Mouse (Mus musculus): ENCODE data around the gene Lrrc3c. TPM values are rescaled to one million over a fixed set of nuclear protein-coding genes. Genes with fewer than 3 reads are reported as not detected.

The Lrrc3c gene
- polyA plus RNA-seq, 1 experiment, result not detected

- WGBS, result 59% methylated on average over 13 of the region's 13 CpGs
- H3K4me3 ChIP-seq (replicated peaks; ENCODE audit: control insufficient read depth, low read depth, low read length), result no peak overlapping the region
- no peaks in the 10 kb centered on the region for H3K4me1 ChIP-seq (ENCODE audit: control insufficient read depth, insufficient read depth, low read length)
- H3K27ac ChIP-seq (ENCODE audit: control insufficient read depth, insufficient read depth, low read depth, low read length, poor library complexity), result no peak overlapping the region
- TF ChIP-seq POLR2A (IDR thresholded peaks at IDR 0.05; ENCODE audit: borderline replicate concordance, control insufficient read depth, low read depth, low read length) (no peak), CTCF (IDR thresholded peaks at IDR 0.05; ENCODE audit: control insufficient read depth, insufficient read depth, low read length) (no peak)
Measured at GRCm38 (mm10) chr11:98563921-98564414, 34.1 kb upstream of the Lrrc3c start.

- Histone ChIP-seq H3K27ac (ENCODE audit: control insufficient read depth, insufficient read depth, low read depth, low read length, poor library complexity) (no peak overlapping the region), H3K4me3 (replicated peaks; ENCODE audit: control insufficient read depth, low read depth, low read length) (no peak overlapping the region), H3K4me1 (ENCODE audit: control insufficient read depth, insufficient read depth, low read length) (no peaks in the 10 kb centered on the region)
- TF ChIP-seq CTCF (IDR thresholded peaks at IDR 0.05; ENCODE audit: control insufficient read depth, insufficient read depth, low read length) (peak; percentile 57), POLR2A (IDR thresholded peaks at IDR 0.05; ENCODE audit: borderline replicate concordance, control insufficient read depth, low read depth, low read length) (no peak)
- 76% methylated on average over 8 of the region's 8 CpGs for WGBS
Measured at GRCm38 (mm10) chr11:98568326-98568725, 29.8 kb upstream of the Lrrc3c start.

- WGBS, result 80% methylated on average over 6 of the region's 6 CpGs
- H3K27ac ChIP-seq (ENCODE audit: control insufficient read depth, insufficient read depth, low read depth, low read length, poor library complexity), result no peak overlapping the region
- no peak overlapping the region for H3K4me3 ChIP-seq (replicated peaks; ENCODE audit: control insufficient read depth, low read depth, low read length)
- no peak for TF ChIP-seq CTCF (IDR thresholded peaks at IDR 0.05; ENCODE audit: control insufficient read depth, insufficient read depth, low read length)
- no peak for TF ChIP-seq POLR2A (IDR thresholded peaks at IDR 0.05; ENCODE audit: borderline replicate concordance, control insufficient read depth, low read depth, low read length)
- H3K4me1 ChIP-seq (ENCODE audit: control insufficient read depth, insufficient read depth, low read length), result no peaks in the 10 kb centered on the region
Measured at GRCm38 (mm10) chr11:98569461-98569860, 28.6 kb upstream of the Lrrc3c start.

- H3K4me3 ChIP-seq (replicated peaks; ENCODE audit: control insufficient read depth, low read depth, low read length), result no peak overlapping the region
- peaks cover 2% of the 10 kb centered on the region; the same call in 1 of the 2 replicates for H3K4me1 ChIP-seq (ENCODE audit: control insufficient read depth, insufficient read depth, low read length)
- 81% methylated on average over 5 of the region's 5 CpGs for WGBS
- no peak overlapping the region for H3K27ac ChIP-seq (ENCODE audit: control insufficient read depth, insufficient read depth, low read depth, low read length, poor library complexity)
- TF ChIP-seq CTCF (IDR thresholded peaks at IDR 0.05; ENCODE audit: control insufficient read depth, insufficient read depth, low read length), result no peak
- TF ChIP-seq POLR2A (IDR thresholded peaks at IDR 0.05; ENCODE audit: borderline replicate concordance, control insufficient read depth, low read depth, low read length), result no peak
Measured at GRCm38 (mm10) chr11:98577776-98578175, 20.3 kb upstream of the Lrrc3c start.

DNA sequence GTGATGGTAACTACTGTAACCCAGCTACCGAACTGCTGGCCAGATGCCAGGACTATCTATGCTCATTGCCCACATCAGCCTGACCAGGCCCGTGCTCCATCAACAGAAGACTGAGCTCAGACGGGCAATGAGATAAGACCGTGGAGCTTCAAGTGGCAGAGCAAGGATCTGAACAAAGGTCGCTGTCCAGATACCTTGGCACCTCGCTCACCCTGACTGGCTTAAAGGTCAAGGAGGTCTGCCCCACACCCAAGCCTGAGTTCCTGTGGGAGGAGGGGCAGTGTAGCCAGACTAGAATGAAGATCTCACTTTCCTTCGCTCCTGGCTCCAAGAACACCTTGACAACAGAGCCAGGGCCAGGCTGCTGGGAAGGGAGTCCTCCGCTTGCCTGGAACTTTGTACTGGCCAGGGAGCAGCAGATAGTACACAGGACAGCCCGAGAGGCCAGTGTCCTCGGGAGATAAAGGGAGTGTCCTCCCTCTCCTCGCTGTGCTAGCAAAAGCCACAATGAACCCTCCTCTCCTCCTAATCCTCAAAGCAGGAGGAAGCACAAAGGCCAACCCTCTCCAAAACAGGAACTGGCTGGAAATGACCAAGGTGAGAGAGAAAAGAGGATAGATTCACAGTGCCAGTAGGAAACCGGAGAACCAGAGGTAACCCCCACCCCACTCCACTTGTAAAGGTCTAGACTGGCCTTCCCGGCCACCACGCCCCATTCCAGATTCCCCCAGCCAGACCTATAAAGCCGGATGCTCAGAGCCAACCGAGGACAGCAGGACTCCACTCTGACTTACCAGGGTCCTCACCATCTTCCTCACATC is 17.6 kb upstream of the Lrrc3c start:
- peaks cover 2% of the 10 kb centered on the region; the same call in 1 of the 2 replicates for H3K4me1 ChIP-seq (ENCODE audit: control insufficient read depth, insufficient read depth, low read length)
- 44% methylated on average over 16 of the region's 16 CpGs for WGBS
- peak overlapping the region; percentile 87 for H3K27ac ChIP-seq (ENCODE audit: control insufficient read depth, insufficient read depth, low read depth, low read length, poor library complexity)
- TF ChIP-seq CTCF (IDR thresholded peaks at IDR 0.05; ENCODE audit: control insufficient read depth, insufficient read depth, low read length) (no peak), POLR2A (IDR thresholded peaks at IDR 0.05; ENCODE audit: borderline replicate concordance, control insufficient read depth, low read depth, low read length) (peak; percentile 28; the same call in 1 of the 2 replicates)
- H3K4me3 ChIP-seq (replicated peaks; ENCODE audit: control insufficient read depth, low read depth, low read length), result peak overlapping the region; percentile 20

DNA sequence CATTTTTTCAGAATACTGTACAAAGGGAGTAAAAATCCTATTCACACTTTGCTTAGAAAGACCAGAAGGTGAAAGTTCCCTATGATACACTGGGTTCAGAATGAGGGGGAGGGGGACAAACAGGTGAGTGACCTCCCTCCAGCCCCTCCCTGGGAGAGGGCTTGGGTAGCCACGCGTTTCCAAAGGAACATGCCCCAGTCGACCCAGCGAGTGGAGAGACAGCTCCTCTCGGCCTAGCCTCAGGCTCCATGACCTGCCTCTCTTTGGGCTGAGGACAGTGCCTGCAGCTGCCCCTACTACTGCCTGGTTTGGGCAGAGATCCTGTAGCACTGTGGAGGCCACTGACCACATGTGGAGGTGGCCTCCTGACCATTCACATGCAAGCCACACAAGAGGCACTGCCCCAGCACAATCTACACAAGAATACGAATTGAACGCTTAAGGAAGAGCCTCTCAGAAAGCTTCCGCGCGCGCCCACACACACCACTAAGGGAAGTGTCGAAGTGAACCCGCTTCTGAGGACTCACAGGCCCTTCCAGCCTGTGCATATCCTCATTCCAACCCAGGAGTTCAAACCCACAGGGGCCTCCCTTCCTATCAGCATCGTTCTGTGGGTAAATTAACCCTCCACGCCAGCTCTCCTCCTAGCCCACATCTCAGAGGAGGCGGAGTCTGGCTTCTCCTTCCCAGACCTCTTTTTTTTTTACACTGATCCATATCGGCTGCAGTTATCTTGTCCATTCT is 16.6 kb upstream of the Lrrc3c start:
- TF ChIP-seq CTCF (IDR thresholded peaks at IDR 0.05; ENCODE audit: control insufficient read depth, insufficient read depth, low read length), result no peak
- no peak for TF ChIP-seq POLR2A (IDR thresholded peaks at IDR 0.05; ENCODE audit: borderline replicate concordance, control insufficient read depth, low read depth, low read length)
- WGBS, result 27% methylated on average over 17 of the region's 17 CpGs
- Histone ChIP-seq H3K4me1 (ENCODE audit: control insufficient read depth, insufficient read depth, low read length) (peaks cover 2% of the 10 kb centered on the region; the same call in 1 of the 2 replicates), H3K4me3 (replicated peaks; ENCODE audit: control insufficient read depth, low read depth, low read length) (peak overlapping the region; percentile 54), H3K27ac (ENCODE audit: control insufficient read depth, insufficient read depth, low read depth, low read length, poor library complexity) (peak overlapping the region; percentile 87)

DNA sequence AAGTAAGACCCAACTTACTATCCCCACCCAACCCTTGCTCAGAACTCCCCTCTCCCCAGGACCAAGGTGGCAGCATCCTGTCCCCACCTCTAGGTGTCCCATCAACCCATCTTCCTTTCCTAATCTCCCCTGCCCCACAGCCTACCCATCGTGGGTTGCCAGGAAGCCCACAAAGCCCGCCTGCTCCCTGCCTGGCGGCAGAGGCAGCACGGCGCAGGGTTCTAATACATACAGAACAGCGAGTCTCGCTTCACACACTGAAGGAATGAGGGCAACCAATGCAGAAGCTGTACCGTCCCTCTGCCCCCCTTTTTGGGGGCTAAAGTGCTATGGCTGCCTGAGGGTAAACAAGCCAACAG is 16.1 kb upstream of the Lrrc3c start:
- peak overlapping the region; percentile 30 for H3K4me3 ChIP-seq (replicated peaks; ENCODE audit: control insufficient read depth, low read depth, low read length)
- 37% methylated on average over 8 of the region's 8 CpGs for WGBS
- peaks cover 2% of the 10 kb centered on the region; the same call in 1 of the 2 replicates for H3K4me1 ChIP-seq (ENCODE audit: control insufficient read depth, insufficient read depth, low read length)
- H3K27ac ChIP-seq (ENCODE audit: control insufficient read depth, insufficient read depth, low read depth, low read length, poor library complexity), result peak overlapping the region; percentile 87
- TF ChIP-seq CTCF (IDR thresholded peaks at IDR 0.05; ENCODE audit: control insufficient read depth, insufficient read depth, low read length) (no peak), POLR2A (IDR thresholded peaks at IDR 0.05; ENCODE audit: borderline replicate concordance, control insufficient read depth, low read depth, low read length) (0 out of 2 replicates have a peak, but pooled peaks have one; percentile 20)

All from bone marrow, adult 2 months (tissue).